Mouse (Mus musculus) effector memory CD4-positive, alpha-beta T cell, adult 5 months (primary cell): ENCODE results near the gene Uap1. TPM values are rescaled to one million over a fixed set of nuclear protein-coding genes. Genes with fewer than 3 reads are reported as not detected.

ENCODE experiments used
- polyA plus RNA-seq: library from polyadenylated mRNA; unstranded; fragments of 100-300 nt; shearing (Covaris generic); gene quantifications from one replicate; pipeline ENCODE4 v1.2.1, GENCODE M21; 2017

Uap1 gene
- 58.7 TPM for polyA plus RNA-seq

GRCm38 (mm10) chr1:170174814-170175332, at the start of gene Uap1:
TSS of gene Uap1 (minus strand) at chr1:170174957.

GRCm38 (mm10) chr1:170214757-170215522, 40.2 kb upstream of the Uap1 start, which contains the start of gene Uhmk1:
TSS of gene Uhmk1 (minus strand) at chr1:170215397.

GRCm38 (mm10) chr1:170110516-170111332, 64.0 kb downstream of the Uap1 start, which contains the start of gene Ddr2:
TSS of gene Ddr2 (minus strand) at chr1:170110762.

Other genes with a start within 250 kb of the Uap1 start
- not detected for gene Ccdc190, start 246.3 kb downstream of the Uap1 start, polyA plus RNA-seq
- 11.4 TPM for gene Hsd17b7, start 205.7 kb downstream of the Uap1 start, polyA plus RNA-seq
- 0.09 TPM for gene Ddr2, start 64.2 kb downstream of the Uap1 start, polyA plus RNA-seq
- gene Uhmk1, start 40.4 kb upstream of the Uap1 start, polyA plus RNA-seq, result 43.4 TPM
- not detected for gene Sh2d1b2, start 57.8 kb upstream of the Uap1 start, polyA plus RNA-seq
- gene Sh2d1b1, start 102.4 kb upstream of the Uap1 start, polyA plus RNA-seq, result not detected
- not detected for gene Gm7694, start 131.4 kb upstream of the Uap1 start, polyA plus RNA-seq
- gene Spata46, start 133.8 kb upstream of the Uap1 start, polyA plus RNA-seq, result not detected